Mouse (Mus musculus) testis, postnatal 10 days (tissue): ENCODE results near the gene Gm3448.
A peak's percentile ranks its signal among the peaks of the same experiment; 100 is the strongest.
"Not testable (repeated sequence)": the region's sequence is repeated elsewhere in the genome, so short reads cannot be mapped to it uniquely, and the experiment has no call there.

Source experiments
- DNase-seq: peaks from one replicate; pipeline ENCODE4 v3.0.0; 2021; ENCODE audit warnings: low spot score

Gene Gm3448

DNA sequence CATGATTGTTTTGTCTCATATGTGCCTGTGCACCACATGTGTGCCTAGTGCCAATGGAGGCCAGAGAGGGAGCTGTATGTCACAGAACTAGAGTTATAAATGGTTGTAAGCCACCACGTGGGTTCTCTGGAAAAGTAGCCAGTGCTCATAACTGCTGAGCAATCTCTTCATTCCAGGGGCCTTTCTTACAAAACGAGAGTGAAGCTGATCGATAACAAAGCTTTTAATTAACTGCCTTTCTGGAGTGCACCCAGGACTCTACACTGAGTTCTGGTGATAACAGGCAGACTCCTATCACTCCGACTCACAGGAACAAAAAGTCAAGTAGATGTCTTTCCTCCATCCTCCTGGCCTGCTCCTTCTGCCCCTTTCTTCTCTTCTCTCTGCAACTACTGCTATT is 9.9 kb downstream of the Gm3448 start:
- DNase-seq, result not testable (repeated sequence)

DNA sequence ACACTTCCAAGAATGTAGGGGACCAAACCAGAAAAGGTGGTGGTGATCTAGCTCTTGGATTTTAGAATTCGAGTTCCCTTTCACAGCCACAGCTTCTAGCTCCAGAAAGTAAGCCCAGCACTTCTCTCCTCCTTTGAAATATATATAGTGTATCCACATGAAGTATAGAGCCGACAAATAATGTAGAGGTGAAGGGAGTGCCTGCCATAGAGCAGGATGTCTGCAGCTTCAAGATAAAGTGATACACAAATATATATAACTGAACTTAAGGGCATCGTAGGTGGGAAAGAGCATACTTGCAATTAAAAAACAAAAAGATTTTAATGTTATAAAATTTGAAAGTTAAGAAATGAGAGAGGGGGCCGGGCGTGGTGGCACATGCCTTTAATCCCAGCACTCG is 15.8 kb downstream of the Gm3448 start:
- not testable (repeated sequence) for DNase-seq

DNA sequence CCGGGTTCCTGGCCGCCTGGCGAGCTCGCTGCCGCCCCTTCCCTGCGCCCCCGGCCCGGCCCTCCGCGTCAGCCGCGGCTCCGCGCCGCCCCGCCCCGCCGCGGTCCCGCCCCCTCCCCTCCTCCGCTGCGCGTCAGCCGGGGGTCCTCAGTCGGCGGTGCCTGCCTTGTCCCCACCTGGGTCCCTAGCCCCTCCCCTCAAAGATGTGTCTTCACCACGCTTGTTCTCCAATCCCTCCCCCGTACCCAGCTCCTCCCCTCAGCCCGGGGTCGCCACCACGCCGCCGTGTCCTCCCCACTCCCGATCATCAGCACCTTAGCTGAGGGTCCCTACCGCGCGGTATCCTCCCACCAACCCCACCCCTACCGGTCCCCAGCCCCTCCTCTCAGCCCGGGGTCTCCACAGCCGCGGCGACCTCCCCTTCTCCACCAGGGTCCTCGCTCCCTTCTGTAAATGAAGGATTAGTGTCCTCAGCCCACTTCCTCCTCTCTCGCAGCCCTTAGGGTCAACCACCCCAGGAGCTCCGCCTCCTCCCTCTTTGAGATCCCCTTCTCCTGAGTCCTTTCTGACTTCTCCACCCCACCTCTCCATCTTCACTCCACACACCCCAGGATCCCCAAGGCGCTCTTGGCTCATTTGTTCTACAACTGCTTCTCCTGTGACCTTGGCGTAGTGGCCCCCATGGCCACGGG is 16.7 kb downstream of the Gm3448 start:
- DNase-seq, result not testable (repeated sequence)

DNA sequence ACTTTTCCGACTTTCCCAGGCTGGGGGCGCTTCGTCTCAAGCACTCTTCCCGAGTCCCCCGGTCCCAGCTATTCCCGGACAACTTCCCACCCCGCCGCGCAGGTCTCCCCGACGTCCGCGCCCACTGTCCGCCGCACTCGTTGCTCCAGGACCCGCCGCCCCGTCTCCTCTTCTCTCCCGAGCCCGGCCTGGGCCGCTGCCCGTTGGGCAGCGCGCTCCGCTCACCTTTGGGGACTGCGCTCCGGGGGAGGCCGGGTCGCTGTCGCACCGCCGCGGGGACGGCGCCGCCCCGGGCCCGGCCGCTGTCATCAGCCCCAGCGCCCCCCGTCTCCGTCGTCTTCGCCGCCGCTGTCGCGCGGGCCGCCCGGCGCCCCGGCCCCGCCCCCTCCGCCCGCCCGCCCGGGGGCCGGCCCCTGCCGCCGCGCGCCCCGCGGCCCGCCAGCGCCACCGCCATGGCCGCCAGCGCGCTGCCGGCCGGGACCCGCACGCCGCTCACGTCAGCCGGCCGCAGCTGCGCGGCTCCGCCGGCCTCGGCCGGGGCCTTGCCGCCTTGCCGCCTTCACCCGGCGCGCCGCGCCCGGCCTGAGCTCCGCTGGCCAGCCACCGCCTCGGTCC is 17.4 kb downstream of the Gm3448 start:
- not testable (repeated sequence) for DNase-seq

DNA sequence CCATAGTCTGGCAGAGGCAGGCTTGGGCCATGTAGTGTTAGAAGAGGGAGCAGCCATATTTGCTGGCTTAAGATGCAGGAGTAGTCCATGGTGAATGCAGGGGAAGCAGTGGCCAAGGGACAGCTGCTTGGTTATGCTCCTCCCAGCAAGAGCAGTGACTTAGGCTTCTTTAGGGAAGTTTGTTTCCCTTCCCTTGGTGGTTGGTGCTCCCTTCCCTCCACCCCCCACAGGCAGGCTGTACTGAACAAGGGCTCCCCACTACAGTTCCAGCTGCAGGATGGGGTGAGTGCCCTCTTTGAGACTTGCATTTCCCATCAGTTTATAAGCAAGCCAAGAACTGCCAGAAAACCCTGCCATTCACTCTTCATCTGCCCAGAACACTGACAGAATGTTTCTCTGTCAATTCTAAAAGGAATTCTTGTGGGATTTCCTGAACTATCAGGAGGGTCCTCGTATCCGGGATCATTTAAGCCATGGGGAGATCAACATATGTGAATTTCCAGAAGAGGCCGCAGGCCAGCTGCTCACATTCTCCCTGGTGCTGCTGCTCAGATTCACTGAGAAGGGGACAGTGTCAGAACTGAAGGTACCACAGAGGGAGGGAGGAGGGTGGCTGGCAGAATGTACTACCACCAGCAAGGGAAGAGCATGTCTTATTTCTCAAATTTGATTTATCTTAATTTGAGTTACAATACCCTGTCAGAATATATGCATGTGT is 19.7 kb downstream of the Gm3448 start:
- DNase-seq, result peak; percentile 35

DNA sequence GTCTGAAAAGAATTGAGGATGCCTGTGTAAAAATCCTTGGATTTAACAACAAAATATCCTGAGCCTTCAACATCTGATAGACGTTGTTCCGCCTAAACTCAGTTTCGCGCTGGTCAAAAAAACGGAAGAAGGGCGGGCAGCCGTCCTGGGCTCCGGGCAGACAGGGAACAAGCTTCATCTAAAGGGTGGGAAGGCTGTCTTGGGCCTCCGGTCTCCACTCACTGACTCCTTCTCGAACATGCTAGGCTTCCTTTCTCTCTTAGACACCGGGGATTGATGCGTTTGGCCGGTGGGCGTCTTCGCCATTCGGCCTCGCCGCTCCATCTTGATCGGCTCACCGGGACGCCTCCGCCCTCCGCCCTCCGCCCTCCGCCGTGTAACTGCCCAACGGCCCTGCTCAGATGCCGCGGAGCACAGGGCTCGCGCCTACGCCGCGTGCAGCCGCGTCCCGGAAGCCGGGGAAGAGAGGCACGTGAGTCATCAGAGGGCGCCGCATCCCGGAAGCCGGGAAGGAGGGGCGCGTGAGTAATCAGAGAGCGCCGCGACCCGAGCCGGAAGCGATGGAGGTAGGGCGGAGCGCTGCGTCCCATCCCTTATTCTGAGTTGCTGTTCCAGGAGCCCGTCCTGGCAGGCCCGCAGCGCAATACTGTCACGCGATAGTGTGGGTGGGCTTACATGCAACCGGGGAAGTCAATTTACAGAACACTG is 31.5 kb downstream of the Gm3448 start, which contains the start of gene Gm3435:
Gene Gm3435 (plus strand): TSS at position 471 of the 708 bp plus-strand sequence.
- DNase-seq, result not testable (repeated sequence)

DNA sequence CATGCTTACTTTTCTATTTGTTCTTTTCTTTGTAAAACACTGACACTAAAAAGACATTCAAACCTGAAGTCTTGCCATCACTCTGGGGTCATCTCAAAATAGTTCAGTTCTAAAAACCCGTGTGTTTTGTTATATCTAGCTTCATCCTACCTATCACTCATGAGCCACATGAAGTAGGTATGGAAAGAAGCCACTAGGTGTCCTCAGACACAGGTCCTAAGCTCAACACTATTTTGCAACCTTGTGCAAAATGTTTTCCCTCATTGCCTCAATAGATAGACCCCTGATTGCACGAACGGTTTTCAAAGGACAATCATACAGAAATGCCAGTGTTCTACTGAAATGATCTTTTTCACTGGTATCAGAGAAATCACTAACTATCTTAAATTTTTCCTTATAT is 32.2 kb downstream of the Gm3448 start:
- DNase-seq, result not testable (repeated sequence)

DNA sequence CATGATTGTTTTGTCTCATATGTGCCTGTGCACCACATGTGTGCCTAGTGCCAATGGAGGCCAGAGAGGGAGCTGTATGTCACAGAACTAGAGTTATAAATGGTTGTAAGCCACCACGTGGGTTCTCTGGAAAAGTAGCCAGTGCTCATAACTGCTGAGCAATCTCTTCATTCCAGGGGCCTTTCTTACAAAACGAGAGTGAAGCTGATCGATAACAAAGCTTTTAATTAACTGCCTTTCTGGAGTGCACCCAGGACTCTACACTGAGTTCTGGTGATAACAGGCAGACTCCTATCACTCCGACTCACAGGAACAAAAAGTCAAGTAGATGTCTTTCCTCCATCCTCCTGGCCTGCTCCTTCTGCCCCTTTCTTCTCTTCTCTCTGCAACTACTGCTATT is 41.3 kb downstream of the Gm3448 start:
- DNase-seq, result not testable (repeated sequence)

DNA sequence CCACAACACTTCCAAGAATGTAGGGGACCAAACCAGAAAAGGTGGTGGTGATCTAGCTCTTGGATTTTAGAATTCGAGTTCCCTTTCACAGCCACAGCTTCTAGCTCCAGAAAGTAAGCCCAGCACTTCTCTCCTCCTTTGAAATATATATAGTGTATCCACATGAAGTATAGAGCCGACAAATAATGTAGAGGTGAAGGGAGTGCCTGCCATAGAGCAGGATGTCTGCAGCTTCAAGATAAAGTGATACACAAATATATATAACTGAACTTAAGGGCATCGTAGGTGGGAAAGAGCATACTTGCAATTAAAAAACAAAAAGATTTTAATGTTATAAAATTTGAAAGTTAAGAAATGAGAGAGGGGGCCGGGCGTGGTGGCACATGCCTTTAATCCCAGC is 47.2 kb downstream of the Gm3448 start:
- not testable (repeated sequence) for DNase-seq

DNA sequence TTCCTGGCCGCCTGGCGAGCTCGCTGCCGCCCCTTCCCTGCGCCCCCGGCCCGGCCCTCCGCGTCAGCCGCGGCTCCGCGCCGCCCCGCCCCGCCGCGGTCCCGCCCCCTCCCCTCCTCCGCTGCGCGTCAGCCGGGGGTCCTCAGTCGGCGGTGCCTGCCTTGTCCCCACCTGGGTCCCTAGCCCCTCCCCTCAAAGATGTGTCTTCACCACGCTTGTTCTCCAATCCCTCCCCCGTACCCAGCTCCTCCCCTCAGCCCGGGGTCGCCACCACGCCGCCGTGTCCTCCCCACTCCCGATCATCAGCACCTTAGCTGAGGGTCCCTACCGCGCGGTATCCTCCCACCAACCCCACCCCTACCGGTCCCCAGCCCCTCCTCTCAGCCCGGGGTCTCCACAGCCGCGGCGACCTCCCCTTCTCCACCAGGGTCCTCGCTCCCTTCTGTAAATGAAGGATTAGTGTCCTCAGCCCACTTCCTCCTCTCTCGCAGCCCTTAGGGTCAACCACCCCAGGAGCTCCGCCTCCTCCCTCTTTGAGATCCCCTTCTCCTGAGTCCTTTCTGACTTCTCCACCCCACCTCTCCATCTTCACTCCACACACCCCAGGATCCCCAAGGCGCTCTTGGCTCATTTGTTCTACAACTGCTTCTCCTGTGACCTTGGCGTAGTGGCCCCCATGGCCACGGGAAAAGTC is 48.1 kb downstream of the Gm3448 start:
- not testable (repeated sequence) for DNase-seq

DNA sequence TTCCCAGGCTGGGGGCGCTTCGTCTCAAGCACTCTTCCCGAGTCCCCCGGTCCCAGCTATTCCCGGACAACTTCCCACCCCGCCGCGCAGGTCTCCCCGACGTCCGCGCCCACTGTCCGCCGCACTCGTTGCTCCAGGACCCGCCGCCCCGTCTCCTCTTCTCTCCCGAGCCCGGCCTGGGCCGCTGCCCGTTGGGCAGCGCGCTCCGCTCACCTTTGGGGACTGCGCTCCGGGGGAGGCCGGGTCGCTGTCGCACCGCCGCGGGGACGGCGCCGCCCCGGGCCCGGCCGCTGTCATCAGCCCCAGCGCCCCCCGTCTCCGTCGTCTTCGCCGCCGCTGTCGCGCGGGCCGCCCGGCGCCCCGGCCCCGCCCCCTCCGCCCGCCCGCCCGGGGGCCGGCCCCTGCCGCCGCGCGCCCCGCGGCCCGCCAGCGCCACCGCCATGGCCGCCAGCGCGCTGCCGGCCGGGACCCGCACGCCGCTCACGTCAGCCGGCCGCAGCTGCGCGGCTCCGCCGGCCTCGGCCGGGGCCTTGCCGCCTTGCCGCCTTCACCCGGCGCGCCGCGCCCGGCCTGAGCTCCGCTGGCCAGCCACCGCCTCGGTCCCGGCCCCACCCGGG is 48.7 kb downstream of the Gm3448 start:
- not testable (repeated sequence) for DNase-seq

DNA sequence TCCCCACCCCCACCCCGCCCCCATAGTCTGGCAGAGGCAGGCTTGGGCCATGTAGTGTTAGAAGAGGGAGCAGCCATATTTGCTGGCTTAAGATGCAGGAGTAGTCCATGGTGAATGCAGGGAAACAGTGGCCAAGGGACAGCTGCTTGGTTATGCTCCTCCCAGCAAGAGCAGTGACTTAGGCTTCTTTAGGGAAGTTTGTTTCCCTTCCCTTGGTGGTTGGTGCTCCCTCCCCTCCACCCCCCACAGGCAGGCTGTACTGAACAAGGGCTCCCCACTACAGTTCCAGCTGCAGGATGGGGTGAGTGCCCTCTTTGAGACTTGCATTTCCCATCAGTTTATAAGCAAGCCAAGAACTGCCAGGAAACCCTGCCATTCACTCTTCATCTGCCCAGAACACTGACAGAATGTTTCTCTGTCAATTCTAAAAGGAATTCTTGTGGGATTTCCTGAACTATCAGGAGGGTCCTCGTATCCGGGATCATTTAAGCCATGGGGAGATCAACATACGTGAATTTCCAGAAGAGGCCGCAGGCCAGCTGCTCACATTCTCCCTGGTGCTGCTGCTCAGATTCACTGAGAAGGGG is 51.1 kb downstream of the Gm3448 start:
- DNase-seq, result not testable (repeated sequence)

DNA sequence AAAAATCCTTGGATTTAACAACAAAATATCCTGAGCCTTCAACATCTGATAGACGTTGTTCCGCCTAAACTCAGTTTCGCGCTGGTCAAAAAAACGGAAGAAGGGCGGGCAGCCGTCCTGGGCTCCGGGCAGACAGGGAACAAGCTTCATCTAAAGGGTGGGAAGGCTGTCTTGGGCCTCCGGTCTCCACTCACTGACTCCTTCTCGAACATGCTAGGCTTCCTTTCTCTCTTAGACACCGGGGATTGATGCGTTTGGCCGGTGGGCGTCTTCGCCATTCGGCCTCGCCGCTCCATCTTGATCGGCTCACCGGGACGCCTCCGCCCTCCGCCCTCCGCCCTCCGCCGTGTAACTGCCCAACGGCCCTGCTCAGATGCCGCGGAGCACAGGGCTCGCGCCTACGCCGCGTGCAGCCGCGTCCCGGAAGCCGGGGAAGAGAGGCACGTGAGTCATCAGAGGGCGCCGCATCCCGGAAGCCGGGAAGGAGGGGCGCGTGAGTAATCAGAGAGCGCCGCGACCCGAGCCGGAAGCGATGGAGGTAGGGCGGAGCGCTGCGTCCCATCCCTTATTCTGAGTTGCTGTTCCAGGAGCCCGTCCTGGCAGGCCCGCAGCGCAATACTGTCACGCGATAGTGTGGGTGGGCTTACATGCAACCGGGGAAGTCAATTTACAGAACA is 62.8 kb downstream of the Gm3448 start, which contains the start of the genes 9030025P20Rik and Gm3417:
Gene 9030025P20Rik (plus strand): TSS at position 107 of the 677 bp plus-strand sequence.
Gene Gm3417 (minus strand): TSS at position 429 of the 677 bp plus-strand sequence.
- DNase-seq, result not testable (repeated sequence)

DNA sequence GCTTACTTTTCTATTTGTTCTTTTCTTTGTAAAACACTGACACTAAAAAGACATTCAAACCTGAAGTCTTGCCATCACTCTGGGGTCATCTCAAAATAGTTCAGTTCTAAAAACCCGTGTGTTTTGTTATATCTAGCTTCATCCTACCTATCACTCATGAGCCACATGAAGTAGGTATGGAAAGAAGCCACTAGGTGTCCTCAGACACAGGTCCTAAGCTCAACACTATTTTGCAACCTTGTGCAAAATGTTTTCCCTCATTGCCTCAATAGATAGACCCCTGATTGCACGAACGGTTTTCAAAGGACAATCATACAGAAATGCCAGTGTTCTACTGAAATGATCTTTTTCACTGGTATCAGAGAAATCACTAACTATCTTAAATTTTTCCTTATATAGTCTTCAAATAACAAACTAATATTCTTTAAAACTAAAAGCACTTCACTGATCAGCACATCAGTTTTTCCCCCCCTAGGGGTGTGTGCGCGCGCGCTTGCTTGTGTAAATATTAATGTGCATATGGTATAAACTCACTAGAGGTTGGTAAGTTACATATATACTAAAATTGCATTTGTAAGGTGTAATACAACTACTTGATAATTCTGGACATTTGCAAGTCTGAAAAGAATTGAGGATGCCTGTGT is 63.5 kb downstream of the Gm3448 start:
- DNase-seq, result not testable (repeated sequence)

DNA sequence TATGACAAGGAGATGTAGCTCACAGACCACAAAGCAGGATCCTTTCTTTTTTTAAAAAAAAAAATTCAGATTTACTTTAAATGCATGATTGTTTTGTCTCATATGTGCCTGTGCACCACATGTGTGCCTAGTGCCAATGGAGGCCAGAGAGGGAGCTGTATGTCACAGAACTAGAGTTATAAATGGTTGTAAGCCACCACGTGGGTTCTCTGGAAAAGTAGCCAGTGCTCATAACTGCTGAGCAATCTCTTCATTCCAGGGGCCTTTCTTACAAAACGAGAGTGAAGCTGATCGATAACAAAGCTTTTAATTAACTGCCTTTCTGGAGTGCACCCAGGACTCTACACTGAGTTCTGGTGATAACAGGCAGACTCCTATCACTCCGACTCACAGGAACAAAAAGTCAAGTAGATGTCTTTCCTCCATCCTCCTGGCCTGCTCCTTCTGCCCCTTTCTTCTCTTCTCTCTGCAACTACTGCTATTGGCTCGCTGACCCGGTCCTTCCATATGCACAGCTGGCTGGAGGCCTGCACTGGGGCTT is 72.9 kb downstream of the Gm3448 start:
- not testable (repeated sequence) for DNase-seq

DNA sequence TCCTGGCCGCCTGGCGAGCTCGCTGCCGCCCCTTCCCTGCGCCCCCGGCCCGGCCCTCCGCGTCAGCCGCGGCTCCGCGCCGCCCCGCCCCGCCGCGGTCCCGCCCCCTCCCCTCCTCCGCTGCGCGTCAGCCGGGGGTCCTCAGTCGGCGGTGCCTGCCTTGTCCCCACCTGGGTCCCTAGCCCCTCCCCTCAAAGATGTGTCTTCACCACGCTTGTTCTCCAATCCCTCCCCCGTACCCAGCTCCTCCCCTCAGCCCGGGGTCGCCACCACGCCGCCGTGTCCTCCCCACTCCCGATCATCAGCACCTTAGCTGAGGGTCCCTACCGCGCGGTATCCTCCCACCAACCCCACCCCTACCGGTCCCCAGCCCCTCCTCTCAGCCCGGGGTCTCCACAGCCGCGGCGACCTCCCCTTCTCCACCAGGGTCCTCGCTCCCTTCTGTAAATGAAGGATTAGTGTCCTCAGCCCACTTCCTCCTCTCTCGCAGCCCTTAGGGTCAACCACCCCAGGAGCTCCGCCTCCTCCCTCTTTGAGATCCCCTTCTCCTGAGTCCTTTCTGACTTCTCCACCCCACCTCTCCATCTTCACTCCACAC is 79.7 kb downstream of the Gm3448 start:
- not testable (repeated sequence) for DNase-seq

DNA sequence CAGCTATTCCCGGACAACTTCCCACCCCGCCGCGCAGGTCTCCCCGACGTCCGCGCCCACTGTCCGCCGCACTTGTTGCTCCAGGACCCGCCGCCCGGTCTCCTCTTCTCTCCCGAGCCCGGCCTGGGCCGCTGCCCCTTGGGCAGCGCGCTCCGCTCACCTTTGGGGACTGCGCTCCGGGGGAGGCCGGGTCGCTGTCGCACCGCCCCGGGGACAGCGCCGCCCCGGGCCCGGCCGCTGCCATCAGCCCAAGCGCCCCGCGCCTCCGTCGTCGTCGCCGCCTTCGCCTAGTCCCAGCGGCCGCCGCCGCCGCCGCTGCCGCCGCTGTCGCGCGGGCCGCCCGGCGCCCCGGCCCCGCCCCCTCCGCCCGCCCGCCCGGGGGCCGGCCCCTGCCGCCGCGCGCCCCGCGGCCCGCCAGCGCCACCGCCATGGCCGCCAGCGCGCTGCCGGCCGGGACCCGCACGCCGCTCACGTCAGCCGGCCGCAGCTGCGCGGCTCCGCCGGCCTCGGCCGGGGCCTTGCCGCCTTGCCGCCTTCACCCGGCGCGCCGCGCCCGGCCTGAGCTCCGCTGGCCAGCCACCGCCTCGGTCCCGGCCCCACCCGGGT is 80.3 kb downstream of the Gm3448 start, which contains the start of gene Phf10:
Gene Phf10 (minus strand): TSS at position 323 of the 606 bp plus-strand sequence.
- peak; percentile 67 for DNase-seq

DNA sequence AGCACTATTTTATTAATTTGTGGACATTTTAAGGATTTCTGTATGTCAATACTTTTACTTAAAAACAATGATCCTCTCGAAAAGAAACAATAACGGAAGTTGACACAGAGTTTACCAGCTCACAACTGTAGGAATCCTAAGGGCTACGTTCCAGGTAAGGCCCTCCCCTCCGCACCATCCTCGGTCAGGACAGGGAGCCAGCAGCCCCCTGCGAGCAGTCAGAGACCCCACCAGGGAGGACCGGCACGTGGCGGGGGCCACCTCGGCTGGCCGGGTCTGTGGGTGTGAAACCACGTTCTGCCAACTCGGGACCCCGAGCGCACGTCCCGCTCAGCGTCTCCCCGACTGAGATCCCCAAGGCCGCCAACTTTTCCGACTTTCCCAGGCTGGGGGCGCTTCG is 80.8 kb downstream of the Gm3448 start:
- DNase-seq, result peak; percentile 58
